Mouse (Mus musculus) erythroblast, embryonic 14.5 days (primary cell): Measurements from ENCODE around the gene Gm43720.

ENCODE experiments used
- GATA1 ChIP-seq: IDR thresholded peaks from 2 replicates; pipeline ENCODE4 v1.6.1; 2012; ENCODE audit warnings: low read length, inconsistent platforms, mixed read lengths
- TAL1 ChIP-seq: IDR thresholded peaks from 3 replicates; pipeline ENCODE4 v1.6.1; 2012; ENCODE audit warnings: low read length, inconsistent platforms, mixed read lengths

GRCm38 (mm10) chr5:138258078-138258477, 21.7 kb downstream of the Gm43720 start:
- TF ChIP-seq TAL1 (no peak), GATA1 (no peak)
